Mouse (Mus musculus) gastrocnemius, postnatal 14 days (tissue): Measurements from ENCODE around the gene Eif2s2. TPM values are rescaled to one million over a fixed set of nuclear protein-coding genes. Genes with fewer than 3 reads are reported as not detected.
"Not testable (repeated sequence)": the region's sequence is repeated elsewhere in the genome, so short reads cannot be mapped to it uniquely, and the experiment has no call there.

Source experiments
- DNase-seq: peaks from one replicate; pipeline ENCODE4 v3.0.0; 2021; ENCODE audit warnings: mixed read lengths
- intact Hi-C: fragments of 180-260 bp; cut with DNase I; formaldehyde crosslinking; loops from one replicate; pipeline ENCODE4 v1.15.1; 2025; ENCODE audit warnings: low total_unique reads
- total RNA-seq, 2 experiments: library from RNA; stranded (reverse); gene quantifications; 2 replicates each; pipeline ENCODE4 v1.2.3; 2021

The Eif2s2 gene
- total RNA-seq, 2 experiments from 2014 or later, result 94.5 to 106 TPM

DNA sequence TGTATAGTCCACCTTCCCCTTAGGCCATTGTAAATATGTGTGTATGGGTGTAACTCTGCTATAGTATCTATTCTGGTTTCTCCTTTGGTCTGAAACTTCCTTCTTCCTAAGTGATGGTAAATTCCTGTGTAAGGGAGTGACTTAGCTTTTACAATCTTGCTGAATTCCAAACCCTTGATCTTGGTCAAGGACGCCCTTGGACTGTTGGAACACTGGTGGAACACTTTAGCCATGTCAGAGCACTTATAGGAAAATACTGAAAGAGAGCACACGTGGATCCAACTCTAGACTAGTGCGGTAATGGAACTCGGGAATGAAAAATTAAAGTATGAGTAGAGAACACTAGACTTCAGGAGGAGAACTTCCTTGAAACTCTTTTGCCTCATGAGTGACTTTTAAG, 6.7 kb upstream of the Eif2s2 start:
- intact Hi-C loops, result not testable (repeated sequence)

DNA sequence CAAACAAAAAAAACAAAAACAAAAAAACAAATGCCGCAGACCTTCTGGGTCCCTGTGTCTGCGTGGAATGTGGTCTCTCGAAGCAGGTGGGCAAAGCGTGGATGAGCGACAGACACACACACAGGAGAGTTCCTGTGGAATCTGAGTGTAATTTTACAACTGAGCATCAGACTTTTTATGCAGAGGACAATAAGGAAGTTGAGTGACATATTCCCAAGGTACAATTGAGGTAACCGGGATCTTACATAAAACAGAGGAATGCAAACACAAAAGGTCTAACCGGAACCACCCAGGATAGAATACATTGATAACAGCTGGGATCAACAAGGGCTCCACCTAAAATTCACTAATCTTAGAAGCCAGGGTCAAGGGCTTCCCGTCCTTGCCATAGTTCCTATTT, 6.3 kb upstream of the Eif2s2 start:
- intact Hi-C loops, DNase-seq: not testable (repeated sequence)

More for the DNA sequence above, 6.7 kb upstream of the Eif2s2 start:
- not testable (repeated sequence) for DNase-seq

DNA sequence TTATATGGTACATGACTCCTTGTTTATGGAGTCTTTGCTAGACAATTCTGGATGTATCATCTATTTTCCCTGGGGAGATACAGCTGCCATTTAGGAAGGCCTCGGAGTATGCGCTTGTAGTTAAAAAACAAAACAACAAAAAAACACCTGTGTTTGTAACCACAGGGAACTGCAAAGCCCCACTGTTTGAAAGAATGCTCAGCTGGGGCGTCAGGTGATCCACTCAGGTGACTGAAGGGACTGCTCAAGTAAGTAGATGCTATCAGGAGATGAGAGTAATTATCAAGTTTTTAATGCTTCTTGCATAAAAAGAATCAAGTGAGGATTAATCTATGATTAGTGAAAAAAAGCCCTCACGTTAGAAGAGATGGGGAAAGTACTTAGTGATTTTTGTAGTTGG, 813 bp upstream of the Eif2s2 start:
- intact Hi-C loops, result no loop called here
- no peak for DNase-seq

DNA sequence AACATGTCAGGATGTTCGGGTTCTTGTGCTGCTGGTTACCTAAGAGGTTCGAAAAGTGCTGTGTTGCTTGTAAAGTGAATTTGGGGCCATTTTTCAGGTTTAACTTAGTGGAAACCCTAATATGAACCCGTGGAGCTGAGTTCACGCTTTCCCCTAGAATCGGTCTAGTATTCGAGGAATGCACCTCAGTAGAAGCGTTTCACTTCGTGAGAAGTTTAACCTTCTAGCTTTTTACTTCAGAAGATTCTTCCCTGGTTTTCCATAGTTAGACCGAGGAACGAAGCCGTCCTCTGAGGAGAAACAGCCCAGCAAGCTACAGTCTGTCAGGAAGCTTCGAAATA, 280 bp upstream of the Eif2s2 start:
- intact Hi-C loops, result no loop called here
- DNase-seq, result no peak

DNA sequence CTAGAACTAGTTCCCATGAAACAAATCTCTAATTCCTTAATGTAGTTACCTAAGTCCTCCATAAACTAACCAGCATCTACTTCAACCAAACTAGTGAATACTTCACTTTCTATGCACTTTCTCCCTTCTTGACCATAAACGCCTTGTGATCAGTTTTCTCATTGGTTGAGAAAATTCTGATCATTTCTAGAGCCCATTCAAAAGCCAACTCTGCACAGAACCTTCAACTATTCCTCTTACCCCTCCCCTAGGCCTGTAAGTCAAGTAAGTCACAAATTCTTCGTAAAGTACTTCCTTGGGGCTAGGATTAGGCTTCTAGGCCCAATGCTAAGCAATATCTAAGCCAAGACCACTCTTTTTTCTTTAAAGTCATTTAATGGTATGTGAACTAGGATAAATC, 1.1 kb downstream of the Eif2s2 start:
- no peak for DNase-seq
- intact Hi-C loops, result no loop called here

DNA sequence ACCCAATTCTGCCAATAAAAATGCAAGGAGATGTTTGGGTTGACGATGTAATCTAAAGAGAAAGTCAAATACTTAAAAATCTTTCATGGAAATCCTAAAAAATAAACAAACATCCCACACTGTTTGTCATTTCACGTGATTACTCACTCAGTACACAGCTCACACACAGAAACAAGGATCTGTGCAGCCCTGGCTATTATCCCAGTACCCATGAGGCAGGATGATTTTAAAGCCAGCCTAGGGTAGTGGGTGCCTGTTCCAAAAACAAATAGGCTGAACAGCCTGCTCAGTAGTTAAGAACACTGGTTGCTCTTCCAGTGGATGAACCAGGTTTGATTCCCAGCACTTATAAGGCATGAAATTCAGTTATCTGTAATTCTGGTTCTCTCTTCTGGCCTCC, 16.1 kb downstream of the Eif2s2 start:
- intact Hi-C loops, result no loop called here

DNA sequence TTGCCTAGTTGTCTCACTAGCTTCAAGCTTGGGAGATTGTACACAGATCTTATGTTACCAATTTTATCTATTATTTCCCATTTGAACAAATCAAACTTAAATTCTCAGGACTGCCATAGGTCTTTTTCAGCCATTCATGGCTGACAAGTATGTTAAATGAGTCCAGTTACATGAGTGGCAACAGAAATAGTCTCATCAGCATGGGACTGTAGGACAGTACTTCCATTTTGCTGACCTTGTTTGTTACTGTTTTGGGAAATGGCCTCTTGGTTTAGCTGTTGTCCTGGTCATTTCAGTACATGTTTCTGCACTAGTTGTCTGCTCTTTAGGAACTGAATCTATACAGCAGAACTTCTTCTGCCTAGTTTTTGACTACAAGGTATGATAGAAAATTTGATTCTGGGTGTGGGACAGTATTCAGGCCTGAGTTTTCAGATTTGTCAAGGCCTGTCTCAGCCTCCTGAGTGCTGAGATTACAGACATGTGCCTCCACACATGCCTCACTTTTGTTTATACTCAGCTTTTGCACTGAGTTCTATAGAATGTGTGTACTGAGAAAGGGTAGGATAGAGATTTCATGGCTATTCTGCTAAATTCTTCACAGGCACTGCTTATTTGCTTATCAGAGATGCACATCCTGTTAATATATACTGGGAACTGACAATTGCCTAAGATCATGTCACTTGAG, 22.6 kb downstream of the Eif2s2 start:
- intact Hi-C loops, result no loop called here
- no peak for DNase-seq

More for the DNA sequence above, 16.1 kb downstream of the Eif2s2 start:
- no peak for DNase-seq

DNA sequence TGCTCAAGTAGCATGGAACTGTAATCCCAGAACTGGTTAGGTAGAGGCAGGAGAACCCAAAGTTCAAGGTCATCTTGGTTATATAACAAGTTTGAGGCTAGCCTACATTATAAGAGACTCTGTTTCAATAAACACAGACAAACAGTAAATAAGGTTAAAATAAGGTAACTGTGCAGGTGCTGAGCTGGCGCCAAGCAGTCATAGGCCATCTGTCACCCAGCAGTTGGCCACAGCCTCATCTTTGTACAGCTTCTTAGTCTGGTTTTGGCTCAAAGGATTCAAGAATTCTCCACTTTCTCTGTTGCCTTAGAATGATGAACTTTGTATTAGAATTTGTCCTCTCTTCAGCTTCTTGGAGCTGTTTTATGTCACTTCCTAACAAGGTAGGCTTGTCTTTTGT, 24.6 kb downstream of the Eif2s2 start:
- no peak for DNase-seq
- intact Hi-C loops, result no loop called here

DNA sequence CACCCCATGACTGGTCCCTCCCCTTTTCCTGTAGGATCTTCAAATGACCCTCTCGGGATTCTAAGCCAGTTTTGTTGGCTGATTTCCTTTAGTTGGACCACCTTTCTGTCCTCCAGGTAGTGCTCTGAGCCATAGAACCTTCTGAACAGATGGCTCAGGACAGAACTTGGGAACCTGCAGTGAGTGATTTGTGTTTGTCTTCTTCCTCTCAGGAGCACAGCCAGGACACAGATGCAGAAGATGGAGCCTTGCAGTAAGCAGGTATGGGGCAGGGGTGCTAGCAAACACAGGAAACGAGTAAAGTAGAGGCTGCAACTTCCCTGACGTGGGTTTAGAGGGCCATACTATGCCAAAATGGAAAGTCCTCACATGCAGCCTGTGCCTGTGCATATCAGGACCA, 27.0 kb downstream of the Eif2s2 start:
- intact Hi-C loops, result no loop called here
- no peak for DNase-seq

DNA sequence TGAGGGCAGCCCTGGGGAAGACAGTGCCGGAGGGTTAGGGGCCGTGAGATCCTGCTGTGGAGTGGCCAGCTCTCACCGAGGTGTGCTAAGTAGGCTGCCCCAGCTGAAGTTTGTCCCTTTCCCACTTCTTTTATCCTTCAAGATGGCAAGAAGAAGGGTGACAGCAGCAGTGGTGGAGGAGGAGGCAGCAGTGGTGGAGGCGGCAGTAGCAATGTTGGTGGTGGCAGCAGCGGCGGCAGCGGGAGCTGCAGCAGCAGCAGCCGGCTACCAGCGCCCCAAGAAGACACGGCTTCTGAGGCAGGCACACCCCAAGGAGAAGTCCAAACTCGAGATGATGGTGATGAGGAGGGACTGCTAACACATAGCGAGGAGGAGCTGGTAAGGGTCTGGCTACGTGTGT, 29.1 kb downstream of the Eif2s2 start:
- intact Hi-C loops, result no loop called here

DNA sequence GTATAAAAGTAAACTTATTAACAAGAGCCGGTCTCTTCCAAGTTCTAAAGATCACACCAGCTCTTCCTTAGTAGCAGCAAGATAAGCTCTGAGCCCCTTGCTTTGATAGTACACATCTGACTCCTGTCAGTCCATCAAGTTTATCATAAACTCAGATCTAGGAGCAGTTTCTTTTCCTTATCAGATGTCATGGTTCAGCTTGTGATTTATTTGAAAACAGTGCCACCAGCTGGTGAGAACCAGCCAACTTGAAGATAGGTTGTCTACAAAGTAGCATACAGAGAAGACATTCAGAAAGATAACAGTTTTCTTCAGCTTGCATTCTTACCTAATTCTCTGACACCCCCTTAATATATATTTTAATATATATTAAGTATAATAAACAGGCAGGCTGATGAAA, 37.4 kb downstream of the Eif2s2 start:
- peak; percentile 44 for DNase-seq
- intact Hi-C loops, result loop anchor here (5.0 to 10.0 kb wide), 2 partner anchors 91 to 153 kb away; no protein-coding TSS in a partner anchor

More for the DNA sequence above, 29.1 kb downstream of the Eif2s2 start:
- no peak for DNase-seq

DNA sequence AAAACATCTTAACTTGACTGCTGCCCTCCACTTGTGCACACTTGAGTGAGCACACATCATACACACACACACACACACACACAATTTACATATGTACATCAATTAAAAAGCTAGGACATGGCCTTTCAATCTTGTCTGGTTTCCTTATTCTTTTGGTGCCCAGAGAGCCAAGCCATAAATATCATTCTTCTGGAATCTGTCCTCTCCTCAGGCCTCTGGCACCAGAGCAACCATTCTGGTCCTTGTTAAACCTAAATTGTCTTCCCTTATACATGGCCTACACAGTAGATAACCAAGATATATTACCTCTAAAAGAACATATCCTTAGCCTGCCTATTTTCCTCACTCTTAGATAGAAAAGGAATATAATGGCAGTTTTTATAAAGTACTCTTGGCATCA, 44.6 kb downstream of the Eif2s2 start:
- intact Hi-C loops, result no loop called here
- no peak for DNase-seq

DNA sequence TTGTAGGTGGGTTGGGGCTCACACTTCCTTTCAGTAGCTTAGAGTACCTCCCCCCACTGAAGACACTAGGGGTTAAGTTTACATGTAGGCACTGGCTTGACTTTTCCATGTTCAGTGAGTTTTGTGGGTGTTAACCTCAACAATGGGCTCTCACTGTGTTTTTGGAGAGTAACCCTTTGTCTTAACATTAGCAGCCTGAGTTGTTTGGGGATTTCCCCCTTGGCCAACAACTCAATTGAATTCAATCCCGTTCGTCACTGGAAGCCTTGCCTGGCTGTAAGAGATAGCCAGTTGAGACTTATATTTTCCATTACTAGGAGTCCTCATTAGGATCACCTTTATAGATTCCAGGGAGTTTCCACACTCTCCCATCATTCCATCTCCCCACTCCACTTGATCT, 56.2 kb downstream of the Eif2s2 start:
- no peak for DNase-seq
- intact Hi-C loops, result no loop called here

DNA sequence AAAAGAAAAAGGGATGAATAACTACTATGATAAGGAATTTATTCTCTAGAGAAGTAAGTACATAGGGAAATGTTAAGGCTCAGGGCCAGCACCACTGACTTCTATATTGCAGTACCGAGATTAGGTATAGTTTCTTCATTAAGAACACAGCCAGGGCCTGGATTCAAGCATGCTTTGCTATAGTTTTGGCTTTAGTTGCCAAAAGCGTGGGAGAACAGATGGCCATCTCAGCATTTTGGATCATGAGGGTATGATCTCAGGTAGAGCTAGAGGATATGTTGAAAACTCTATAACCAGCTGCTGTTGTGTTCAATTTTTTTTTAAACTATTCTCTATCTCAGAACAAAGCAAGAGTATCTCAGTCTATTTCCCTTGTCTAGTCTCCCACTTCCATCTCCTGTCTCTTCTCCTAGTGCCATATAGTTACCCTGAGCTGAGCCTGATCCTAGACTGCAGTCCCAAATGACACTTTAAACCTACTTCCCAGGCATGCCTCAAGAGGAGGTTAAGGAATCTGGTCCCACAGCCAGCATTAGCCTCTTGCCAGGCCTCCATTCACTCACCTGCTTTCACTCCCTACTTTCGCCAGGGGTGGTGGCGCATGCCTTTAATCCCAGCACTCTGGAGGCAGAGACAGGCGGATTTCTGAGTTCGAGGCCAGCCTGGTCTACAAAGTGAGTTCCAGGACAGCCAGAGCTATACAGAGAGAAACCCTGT, 58.4 kb downstream of the Eif2s2 start:
- DNase-seq, result no peak
- intact Hi-C loops, result no loop called here

DNA sequence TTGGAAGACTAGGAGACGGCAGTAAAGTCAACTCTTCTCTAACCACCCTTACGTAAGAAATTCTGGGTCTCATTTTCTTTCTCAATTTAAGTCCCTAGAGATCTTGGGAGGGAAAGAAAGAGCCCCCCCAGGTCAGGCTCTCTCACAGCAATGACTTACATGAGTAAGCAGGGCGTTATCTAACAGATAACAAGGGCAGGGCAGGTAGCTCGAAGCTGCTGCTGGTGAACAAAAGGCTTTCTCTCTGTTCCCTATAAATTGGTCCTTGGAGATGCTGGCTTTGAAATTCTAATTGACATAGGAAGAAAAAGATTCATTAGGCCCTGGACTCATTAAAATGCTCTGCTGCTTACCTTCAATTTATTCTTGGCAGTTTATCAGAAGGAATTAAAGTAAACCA, 60.3 kb downstream of the Eif2s2 start:
- DNase-seq, result no peak
- intact Hi-C loops, result no loop called here

DNA sequence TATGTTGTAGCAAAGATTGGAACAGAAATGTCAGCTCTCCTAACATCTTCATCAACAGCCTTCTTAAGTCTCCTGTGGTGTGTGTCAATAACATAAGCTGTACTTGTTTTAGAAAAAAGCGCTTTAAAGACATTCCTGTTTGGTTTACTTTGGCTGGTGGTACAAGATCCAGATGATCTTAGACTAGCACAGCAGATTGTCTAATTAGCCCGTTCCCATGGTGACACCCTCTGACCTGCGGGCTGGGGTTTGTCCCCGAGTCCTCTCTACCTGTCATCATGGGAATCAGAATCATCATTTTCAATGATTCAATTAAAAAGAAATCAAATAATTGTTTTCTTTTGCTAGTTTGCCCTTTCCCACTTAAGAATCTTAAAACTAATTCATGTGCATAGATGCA, 65.2 kb downstream of the Eif2s2 start:
- intact Hi-C loops, result no loop called here
- DNase-seq, result no peak

DNA sequence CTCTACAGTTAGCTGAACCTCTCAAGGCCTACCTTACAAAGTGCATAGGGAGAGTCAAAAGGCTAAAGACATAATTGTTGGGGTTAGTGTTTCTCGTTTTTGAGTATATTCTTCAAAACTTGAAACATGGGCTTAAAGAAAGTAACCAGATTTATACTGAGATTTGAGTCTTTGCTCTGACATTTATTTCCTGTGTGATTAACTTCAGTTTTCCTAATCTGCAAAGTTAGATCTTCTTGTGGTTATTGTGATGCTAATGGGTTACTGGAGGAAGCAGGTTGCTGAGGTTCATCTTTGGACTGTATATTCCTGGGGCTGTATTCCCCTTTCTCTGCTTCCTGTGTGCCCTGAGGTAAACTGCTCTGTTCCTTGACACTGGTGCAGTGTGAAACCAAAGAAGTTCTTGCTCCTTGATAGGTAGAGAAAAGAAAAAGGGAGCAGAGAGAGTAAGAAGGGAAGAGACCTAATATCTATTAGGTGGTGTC, 66.6 kb downstream of the Eif2s2 start:
- DNase-seq, result no peak
- intact Hi-C loops, result no loop called here
